Mouse (Mus musculus) T-helper 2 cell (primary cell): Measurements from ENCODE around the gene Abhd6.

Experiments
- in situ Hi-C: fragments of 300-600 bp; cut with MboI, MseI; formaldehyde crosslinking; loops from one replicate; pipeline ENCODE4 v1.15.1; 2025; ENCODE audit warnings: high pct_unique_total_duplicates

Gene Abhd6

DNA sequence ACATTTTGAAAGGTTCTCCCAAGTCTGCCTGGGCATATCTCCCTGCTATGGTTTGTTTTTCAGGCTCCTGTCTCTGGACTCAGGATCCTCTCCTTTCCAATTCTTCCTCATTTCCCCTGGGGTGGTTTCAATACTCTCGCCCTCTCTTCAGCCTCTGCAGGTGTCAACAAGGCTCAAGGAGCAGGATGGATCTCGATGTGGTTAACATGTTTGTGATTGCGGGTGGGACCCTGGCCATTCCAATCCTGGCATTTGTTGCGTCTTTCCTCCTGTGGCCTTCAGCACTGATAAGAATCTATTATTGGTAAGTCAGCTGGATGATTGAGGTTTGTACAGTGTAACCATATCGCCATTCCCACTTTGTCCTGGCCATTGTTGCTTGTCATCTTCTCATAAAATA lies 25.4 kb downstream of the Abhd6 start:
- in situ Hi-C loops, result no loop called here

DNA sequence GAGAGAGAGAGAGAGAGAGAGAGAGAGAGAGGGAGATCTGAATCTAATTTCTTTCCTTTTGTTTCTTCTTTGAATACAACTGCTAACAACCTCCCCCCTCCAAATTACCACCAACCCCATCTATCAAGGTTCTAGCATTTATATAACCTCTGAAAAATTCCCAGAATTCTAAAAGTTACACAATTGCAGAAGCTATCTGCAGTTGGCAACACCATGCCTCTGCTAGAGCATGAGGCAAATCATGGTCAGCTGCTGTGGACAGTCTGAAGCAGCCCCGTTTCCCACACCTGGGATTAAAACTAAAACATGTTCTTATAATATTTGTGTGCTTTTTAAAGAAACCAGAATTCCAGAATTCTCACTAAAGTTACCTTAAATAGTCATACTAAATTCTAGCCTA lies 27.1 kb downstream of the Abhd6 start:
- in situ Hi-C loops, result no loop called here

DNA sequence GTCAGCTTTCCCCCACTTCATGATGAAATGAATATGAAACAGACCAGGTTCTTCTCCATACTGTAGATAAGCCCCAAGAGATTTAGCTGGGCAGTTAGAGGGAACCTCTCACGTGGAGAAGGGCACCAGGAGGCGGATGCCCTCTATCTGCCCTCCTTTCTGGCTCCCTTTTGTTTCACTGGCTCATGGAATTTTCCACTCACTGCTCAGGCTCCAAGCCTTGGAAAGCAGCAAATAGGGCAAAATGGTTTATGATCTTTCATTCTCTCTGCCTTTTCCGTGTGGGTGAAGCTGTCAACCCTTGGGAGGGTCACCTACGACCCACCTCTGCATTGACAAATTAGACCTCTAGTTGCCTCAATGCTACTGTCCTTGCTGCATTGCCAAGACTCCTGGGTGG lies 27.8 kb downstream of the Abhd6 start:
- in situ Hi-C loops, result no loop called here

DNA sequence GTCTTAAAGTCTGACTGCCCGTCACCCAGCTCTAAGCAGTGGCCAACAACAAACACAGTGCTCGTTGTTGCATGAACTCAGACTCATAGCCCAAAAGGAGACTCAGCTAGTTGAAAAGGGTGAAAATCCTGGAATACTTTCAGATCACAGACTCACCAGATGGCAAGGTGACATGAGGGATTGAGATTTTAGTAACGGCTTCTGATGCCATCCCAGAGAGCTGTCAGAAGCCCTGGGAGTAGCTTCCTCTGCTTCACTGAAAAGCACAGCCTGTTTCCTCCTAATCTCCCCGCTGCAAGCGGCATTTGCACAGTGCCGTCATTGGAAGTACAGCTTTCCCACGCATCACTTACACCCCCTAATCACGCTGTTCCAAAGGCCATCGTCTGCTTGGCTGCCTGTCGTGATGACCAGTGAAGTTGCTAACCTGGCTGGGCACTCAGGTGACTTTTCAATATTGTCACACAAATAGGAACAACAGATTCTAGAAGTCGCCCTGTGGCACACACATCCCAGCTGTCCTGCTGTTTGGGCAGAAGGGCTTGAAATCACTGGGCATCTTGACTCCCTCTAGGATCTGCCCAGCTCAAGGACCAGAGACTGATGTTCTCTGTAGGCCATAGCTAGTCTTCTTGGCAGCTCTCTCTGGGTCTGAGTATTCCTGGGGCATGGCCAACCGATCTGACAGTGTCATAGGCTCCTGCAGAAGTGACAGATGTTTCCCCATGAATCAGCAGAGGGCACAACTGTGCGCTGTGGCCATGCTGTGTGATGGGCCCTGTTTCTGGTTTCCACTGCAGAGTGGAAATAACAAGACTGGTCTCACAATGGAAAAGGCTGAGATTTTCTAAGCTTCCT lies 29.6 kb downstream of the Abhd6 start:
- in situ Hi-C loops, result no loop called here

DNA sequence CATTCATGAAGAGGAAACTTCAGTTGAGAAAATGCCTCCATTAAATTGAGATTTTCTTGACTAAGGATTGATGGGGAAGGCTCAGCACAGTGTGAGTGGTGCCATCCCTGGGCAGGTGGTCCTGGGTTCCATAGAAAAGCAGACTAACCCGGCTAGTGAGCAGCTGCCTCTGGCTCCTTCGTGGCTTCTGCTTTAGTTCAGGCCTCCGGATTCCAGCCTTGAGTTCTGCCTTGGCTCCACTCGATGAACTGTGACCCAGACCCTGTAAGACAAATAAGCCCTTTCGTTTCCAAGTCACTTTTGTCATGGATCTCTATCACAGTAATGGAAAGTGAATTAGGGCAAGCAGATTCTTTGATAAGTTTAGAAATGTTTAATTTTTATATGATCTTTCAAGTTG lies 31.9 kb downstream of the Abhd6 start:
- in situ Hi-C loops, result no loop called here

DNA sequence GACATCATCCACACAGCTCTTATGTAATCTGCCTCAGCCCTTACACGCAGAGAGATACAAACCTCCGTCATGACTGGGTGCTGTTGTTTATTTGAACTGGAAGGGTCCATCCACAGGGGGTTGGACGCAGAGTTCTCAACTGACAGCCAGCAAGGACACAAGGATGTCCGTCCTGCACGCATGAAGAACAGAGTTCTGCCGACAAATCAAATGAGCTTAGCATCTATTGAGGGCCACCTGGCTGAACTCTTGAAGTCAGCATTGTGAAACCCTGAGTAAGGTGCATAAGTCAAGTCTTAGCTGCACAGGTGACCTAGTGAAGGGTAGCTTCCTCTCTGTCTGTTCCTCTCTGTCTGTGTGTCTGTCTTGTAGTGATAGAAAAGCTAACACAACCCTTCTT lies 33.2 kb downstream of the Abhd6 start:
- in situ Hi-C loops, result no loop called here

DNA sequence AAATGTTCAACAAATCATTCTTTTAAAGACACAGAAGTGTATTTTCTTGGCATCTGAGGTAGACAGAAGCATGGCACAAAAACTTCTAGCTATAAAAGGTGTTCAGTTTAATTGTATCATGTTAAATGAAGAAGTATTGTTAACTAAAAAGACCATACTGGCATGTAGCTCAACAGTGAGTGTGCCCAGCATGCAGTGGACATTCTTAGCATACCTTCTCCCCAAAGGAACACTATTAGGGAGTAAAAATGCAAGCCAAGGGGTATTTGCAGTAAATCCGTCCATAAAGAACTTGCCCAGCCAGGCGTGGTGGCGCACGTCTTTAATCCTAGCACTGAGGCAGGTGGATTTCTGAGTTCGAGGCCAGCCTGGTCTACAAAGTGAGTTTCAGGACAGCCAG lies 33.7 kb downstream of the Abhd6 start:
- in situ Hi-C loops, result no loop called here

DNA sequence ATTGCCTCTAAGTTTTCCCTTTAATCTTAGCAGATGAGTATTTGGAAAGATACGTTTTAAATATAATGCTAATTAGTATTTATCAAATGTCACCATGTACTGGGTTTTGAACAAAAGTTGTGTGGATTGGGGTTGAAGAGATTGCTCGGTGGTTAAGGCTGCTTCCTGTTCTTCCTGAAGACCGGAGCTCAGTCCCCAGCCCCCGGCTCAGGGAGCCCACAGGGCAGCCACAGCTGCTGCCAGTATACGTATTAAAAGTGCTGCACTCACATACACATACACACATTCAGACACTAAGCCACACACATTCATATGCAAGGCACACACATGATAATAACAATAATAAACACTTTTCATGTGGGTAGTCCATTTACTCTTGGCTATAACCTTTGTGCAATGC lies 35.4 kb downstream of the Abhd6 start:
- in situ Hi-C loops, result no loop called here

DNA sequence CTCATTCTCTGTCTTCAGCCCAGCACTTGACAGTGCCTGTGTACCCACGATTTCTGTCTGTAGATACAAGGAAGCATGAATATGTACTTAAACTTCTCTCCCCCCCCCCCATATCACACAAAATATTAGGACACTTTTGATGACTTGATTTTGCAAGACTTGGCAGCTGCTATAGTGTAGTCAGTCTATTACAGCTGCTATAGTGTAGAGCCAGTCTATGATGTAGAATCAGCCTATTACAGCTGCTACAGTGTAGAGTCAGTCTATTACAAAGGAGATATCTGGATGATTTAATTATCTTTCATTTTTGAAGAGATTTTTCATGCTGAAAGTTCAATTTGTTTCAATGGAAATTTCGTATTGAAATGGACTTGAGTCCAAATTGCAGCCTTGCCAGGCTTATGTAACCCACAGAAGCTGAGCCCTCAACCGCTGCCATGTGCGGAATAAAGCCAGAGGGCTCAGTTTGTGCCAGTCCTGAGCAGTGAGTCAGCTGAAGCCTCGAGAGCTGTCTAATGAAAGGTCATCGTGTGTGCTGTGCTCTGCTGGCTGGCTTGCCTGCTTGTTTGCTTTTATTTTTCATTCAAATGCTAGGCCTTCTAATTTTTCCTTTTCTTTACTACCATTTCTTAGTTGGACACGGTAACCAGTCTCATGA lies 36.2 kb downstream of the Abhd6 start:
- in situ Hi-C loops, result no loop called here

DNA sequence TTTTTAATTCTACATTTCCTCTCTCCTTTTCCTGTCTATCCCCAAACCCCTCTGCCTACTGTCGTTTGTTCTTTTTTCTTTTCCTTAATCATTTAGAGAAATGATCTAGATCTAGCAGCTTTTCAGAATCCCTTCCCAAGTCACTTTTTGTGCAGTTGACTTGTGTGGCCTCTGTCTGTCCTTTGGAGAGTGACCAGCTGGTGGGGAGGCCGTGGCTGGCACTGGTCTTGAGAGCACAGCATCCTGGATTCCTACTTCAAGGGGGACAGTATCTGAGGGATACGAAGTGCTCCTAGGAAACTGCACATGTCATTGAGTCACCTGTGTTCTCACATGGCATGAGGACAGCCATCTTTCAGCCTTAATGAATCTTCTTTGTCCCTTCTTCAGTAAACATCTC lies 37.5 kb downstream of the Abhd6 start:
- in situ Hi-C loops, result no loop called here

DNA sequence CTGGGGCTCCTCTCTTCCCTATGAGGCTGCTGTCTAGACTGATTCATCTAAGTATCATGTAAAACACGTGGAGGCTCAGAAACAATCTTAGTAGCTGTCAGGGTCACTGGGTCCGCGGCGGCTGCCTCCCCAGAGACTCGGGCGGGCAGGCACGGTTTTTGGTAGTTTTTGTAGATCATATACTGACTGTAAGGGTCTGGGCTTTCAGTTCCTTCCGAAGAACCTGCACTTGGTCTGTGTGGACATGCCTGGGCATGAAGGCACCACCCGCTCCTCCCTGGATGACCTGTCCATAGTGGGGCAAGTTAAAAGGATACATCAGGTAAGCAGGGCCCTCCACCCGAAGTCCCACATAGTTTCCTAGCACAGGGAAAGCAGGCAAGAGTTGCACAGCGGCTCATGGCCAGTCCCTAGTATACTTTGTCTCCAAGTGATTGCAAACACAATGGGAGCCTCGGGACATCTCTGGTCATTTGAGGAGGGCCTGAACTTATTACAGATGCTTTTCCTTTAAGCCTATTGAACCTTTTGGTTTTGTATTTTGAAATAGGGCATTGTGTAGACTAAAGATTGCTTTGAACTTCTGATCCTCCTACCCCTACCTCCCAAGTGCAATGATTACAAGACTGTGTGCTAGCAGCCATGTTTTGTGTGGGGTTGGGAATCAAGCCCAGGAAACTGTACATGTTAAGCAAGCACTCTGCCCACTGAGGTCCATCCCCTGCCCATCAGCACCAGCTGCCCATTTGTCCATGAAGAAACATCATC lies 38.4 kb downstream of the Abhd6 start:
- in situ Hi-C loops, result no loop called here

DNA sequence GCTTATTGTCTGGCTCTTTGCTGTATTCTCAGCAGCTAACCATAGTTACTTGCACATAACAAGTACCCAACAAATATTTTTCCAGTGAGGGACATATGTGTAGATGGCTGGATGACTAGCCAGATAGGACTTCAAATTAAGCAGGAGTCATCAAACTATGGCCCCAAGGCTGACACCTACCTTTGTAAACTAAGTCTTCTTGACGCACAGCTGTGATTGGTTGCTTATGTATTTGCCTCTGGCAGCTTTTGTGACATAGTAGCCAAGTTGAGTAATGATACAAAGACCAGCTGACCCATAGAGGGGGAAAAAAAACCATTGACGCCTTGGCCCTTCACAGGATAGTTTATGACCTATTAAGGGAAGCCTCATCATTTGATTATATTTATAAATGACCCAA lies 39.4 kb downstream of the Abhd6 start:
- in situ Hi-C loops, result no loop called here

DNA sequence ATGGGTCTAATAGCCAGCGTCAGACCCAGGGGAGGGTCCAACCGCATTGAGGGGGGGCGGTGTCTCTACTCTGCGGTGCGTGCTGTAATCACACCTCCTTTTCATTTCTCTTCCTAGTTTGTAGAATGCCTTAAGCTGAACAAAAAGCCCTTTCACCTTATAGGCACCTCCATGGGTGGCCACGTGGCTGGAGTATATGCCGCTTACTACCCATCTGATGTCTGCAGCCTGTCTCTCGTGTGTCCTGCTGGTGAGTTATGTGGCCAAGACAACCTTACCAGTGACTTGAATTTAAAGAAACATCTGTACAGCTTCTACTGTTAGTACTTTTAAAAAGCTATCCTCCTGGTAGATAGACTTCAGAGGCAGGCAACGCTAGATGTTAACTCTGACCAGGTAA lies 39.9 kb downstream of the Abhd6 start:
- in situ Hi-C loops, result no loop called here

DNA sequence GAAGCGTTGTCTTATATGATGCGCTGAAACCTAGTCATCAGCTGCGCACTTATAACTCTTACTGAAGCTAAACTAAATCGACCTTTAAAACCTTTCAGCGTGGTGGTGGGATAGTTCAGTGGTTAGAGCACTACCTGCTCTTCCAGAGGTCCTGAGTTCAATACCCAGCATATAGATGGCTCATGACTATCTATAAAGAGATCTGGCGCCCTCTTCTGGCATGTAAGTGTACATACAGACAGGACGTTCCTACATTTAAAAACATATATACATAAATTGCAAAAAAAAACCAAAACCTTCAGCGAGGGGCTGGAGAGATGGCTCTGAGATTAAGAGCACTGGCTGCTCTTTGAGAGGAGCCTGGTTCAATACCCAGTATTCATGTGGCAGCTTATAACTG lies 41.6 kb downstream of the Abhd6 start:
- in situ Hi-C loops, result no loop called here

DNA sequence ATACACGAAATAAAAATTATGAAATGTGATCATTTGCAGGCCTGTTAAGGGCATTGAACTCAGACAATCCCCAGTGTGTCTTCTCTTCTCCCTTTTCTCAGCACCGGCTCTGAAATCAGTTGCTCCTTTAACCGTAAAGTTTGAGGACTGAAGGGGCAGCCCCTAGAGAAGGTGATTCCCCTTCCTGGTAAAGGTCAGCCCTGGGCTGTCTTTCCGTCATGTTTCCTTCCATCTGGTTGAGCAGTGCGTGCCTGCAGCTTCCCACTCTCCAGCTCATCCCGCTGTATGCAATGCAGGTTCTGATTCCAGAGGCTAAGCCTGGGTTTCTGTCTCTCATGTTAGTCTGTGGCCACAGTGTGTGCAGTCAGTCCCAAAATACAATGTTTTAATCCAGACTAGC lies 42.1 kb downstream of the Abhd6 start:
- in situ Hi-C loops, result loop anchor here (5.0 kb wide), 2 partner anchors 42 to 82 kb away; partner anchors contain the start of gene Abhd6

DNA sequence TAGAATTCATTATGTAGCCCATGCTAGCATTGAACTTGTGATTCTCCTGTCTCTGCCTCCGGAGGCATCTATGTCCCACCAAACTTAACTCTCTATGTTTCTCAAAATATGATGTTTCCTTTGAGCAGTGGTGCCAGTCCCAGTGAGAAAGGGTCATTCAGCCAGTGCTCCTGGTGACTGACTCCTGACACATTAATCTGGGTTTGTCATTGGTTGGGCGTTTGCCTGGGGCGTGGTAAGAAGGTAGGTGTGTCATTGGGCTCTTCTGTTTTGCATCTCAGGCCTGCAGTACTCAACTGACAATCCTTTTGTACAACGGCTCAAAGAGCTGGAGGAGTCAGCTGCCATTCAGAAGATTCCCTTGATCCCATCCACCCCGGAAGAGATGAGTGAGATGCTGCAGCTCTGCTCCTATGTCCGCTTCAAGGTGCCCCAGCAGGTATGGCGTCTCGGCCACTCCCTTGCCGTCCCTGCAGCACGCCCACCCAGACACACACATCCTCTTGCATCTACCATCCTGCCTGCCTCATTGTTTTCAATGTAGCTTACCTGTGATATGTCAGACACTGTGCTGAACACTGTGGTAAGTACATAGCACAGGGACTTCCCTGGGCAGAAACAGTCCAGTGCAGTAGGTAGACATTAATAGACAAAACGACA lies 42.6 kb downstream of the Abhd6 start:
- in situ Hi-C loops, result loop anchor here (5.0 kb wide), 2 partner anchors 43 to 83 kb away; partner anchors contain the start of gene Abhd6

DNA sequence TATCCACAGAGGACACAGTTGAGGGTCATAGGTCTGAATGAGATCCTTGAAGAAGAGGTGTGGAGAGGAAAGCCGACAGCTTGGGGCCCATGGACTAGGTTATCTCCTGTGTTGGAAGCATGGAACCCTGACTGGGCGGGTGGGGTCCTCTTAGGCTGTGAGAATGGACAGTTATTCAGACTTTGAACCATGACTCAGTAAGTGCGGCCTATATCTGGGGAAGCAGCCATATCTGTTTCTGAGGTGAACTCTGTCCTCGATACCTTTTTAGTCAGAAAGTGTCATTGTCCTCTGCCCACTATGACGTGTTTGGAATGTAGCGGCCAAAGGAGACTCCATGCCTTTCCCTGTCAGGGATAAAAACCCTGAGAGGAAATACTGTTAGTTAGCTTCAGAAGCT lies 44.1 kb downstream of the Abhd6 start:
- in situ Hi-C loops, result loop anchor here (5.0 kb wide), 2 partner anchors 45 to 85 kb away; partner anchors contain the start of gene Abhd6

DNA sequence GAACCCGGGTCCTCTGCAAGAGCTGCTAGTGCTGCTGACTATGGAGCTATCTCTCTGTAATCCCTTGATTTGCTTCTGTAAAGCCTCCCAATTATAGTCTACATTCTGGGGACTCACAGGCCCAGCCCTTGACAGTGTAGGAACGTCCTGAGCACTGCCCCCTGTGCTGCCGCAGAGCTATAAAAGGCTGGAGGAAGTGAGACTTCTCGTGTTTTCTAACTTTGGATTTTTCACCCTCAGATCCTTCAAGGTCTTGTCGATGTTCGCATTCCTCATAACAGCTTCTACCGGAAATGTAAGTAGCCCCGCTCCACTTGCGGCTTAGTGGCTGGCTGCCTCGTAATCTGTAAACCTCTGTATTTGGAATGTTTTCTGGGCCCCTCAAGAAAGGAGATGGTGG lies 46.6 kb downstream of the Abhd6 start:
- in situ Hi-C loops, result loop anchor here (5.0 kb wide), 2 partner anchors 47 to 87 kb away; partner anchors contain the start of gene Abhd6

DNA sequence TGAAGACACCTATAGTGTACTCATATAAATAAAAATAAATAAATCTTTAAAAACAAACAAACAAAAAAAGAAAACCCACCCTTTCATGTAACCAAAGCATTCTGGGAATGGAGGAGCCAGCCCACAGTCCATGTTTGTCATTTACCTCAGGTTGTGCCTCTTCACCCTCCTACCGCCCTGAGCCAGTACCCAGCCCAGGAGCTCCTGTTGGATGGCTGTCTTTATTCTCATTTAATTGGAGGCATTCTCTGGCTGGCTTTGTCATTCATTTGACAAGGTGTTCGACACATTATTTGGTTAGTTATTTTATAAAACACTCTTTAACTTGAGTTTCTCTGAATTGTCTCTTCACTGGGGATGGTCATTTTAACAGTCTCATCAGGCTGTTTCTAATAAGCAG lies 49.2 kb downstream of the Abhd6 start:
- in situ Hi-C loops, result no loop called here

DNA sequence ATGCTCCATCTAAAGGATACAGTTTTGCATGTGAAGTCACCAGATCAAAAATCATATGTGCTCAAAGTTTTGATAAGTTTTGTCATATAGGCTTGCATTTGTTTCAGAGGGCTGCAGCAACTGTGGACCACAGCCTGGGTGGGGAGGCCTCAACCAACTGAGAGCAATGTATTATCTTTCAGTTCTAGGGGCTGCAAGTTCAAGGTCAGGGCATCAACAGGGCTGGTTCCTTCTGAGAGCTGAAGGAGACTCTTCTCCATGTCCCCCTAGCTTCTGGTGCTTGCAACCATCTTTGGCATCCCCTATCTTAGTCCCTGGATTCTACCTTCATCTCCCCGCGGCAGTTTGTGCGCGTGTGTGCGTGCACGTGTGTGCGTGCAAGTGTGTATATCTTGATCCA lies 50.0 kb downstream of the Abhd6 start:
- in situ Hi-C loops, result no loop called here

DNA sequence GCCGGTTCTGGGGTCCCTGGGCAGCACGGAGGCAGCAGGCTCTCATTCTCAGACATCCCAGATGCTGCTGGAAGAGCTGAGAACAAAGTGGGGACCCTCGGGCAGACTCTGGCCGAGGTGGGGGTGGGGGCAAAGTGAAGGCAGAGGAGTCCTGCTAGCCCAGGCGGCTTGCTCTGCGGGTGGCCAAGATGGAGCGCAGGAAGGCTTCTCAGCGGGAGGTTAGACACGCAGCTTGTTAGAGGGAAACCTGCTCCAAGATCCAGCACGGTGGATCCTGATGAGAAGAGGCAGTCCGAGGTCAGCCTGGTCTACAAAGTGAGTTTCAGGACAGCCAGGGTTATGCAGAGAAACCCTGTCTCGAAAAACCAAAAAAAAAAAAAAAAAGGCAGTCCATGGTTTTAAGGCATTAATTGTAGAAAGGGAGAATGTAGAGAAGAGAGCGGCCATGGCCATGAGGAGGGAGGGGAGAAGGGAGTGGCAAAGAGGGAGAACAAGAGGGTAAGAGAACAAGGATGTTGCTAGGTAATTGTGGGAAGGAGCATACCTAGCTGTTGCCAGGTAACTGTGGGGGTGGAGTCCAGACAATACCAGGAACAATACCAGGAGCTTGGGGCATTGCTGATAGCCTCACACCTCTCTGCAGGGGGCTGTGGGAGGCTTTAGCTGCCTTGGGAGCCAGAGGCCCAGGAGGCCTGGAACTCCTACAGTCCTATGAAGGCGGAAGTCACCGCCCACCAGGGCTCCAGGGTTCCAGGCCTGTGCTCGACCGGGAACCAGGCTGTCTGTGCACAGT lies 51.8 kb downstream of the Abhd6 start:
- in situ Hi-C loops, result no loop called here
